Mouse (Mus musculus): ENCODE results near the gene Sugt1.

Sugt1 gene

DNA sequence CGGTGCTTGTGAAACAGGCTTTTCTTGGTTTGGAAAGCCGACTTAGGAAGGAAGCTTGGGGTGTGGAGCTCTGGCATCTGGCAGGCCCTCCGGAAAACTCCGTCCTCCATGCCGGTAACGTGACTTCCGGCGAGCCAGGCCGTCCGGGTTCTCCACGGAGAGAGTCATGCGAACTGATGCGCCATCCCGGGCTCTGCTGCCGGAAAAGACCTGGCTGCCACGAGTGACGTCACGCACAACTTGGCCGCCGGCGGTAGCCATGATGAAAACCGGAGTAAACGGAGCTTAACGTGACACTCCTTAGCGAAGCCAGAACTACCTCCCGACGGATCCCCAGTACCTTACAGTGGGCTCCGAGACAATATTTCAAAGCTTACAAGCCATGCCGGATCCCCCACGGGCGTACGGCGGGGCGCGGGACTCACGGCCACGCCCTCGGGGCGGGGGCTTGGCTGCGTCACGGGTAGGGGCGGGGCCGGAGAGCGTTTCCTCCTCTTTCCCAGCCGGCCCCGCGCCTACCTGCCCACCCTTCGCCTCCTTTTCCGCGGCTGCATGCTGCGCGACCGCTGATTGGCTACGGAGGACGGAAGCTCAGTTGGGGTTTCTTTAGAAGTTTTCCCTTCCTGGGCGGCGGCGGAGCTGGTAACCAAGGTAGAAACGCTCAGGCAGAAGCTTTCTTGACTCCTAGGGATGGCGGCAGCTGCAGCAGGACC lies at the start of gene Sugt1:
TSS of gene Sugt1 (plus strand) at position 553 of the 713 bp plus-strand sequence.
- in situ Hi-C loops (cut with MboI; ENCODE audit: low sequenced_read_pairs), result no loop called here

- in situ Hi-C loops (cut with MboI; ENCODE audit: low sequenced_read_pairs), result no loop called here
These were observed 49.6 kb upstream of the Sugt1 start for GRCm38 (mm10) chr14:79537921-79538320.

DNA sequence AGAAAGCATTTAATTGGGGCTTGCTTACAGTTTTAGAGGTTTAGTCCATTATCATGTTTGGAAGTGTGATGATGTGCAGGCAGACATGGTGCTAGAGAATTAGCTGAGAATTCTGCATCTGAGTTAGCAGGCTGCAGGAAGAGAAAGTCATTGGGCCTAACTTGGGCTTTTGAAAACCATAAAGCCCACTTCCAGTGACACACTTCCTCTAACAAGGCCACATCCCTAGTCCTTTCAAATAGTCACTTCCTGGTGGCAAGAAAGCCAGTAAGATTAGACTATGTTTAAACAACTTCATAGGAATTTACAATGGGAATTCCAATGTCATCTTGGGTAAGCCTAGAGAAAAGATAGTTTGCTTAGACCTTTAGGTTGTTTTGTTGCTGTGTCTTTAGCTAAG lies 45.9 kb upstream of the Sugt1 start:
- in situ Hi-C loops (cut with MboI; ENCODE audit: low sequenced_read_pairs), result no loop called here

GRCm38 (mm10) chr14:79549343-79549742 lies 38.1 kb upstream of the Sugt1 start:
- in situ Hi-C loops (cut with MboI; ENCODE audit: low sequenced_read_pairs), result no loop called here

DNA sequence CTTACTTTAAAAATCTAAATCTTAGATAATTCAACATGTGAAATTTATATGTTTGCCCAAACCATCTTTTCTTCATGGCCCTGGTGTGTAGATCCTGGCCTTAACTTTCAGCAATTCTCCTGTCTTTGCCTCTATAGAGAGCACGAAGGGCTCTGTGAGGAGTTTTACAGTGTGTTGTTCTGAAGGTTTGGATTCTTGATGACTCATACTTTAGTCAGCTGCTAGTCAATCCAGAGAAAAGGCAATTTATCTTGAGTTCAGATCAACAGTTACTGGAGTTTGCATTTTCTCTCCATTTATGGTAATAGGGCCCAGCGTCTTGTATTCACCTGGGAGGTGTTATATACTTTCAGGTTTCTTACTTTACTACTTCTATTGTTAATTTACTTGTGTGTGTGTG lies 35.6 kb upstream of the Sugt1 start:
- in situ Hi-C loops (cut with MboI; ENCODE audit: low sequenced_read_pairs), result no loop called here

DNA sequence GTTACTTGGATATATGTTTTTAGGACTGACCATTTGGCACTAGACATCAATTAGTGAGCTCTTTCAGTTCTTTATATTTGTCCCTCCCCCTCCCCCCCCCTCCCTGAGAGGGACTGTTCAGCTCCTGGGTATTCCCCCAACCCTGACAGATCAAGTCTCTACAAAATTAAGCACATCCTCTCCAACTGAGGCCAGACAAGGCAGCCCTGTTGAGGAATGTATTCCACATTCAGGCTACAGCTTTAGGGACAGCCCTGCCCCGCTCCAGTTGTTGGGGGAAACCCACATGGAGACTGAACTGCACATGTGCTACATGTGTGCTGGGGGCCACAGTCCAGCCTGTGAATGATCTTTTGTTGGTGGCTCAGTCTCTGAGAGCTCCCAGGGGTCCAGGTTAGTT lies 34.6 kb upstream of the Sugt1 start:
- in situ Hi-C loops (cut with MboI; ENCODE audit: low sequenced_read_pairs), result no loop called here

DNA sequence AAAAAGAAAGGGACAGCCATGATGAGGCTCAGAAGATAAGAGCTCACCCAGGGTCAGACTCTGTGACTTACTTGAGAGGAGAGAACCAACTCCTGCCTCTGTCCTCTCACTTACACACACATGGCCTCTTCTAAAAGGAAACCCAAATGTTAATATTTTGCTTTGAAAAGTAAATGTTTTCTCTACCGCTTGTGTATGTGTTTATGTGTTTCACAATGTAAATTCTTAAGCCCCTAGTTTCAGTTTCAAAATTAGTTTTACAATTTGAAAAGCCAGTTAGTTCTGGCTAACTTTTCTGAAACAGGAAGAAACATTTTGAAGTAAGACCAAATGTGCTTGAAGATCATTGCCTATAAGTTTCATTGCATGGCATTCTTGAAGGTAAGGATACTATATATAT lies 29.7 kb upstream of the Sugt1 start:
- in situ Hi-C loops (cut with MboI; ENCODE audit: low sequenced_read_pairs), result no loop called here

DNA sequence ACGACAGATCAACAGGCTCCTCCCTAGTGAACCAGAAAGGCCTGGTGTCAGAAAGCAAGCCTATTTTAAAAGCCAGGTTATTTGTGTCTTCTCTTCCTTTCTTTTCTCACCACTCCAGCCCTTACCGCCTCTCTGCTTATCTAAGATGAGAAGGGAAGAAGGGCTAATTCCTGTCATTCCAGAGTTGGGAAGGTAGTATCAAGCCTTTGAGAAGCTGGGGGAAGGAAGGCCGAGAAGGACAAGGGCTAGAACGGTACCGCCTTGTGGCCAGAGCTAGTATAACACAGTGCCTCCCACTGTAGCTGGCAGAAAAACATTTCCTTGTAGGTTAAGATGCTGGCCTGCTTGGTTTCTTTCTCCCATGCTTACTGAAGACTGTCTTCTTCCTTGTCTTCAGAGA lies 24.7 kb upstream of the Sugt1 start:
- in situ Hi-C loops (cut with MboI; ENCODE audit: low sequenced_read_pairs), result no loop called here

- in situ Hi-C loops (cut with MboI; ENCODE audit: low sequenced_read_pairs), result no loop called here
These were observed 22.7 kb upstream of the Sugt1 start for GRCm38 (mm10) chr14:79564784-79565183.

- in situ Hi-C loops (cut with MboI; ENCODE audit: low sequenced_read_pairs), result no loop called here
These were observed 13.9 kb upstream of the Sugt1 start for GRCm38 (mm10) chr14:79573482-79574191.

DNA sequence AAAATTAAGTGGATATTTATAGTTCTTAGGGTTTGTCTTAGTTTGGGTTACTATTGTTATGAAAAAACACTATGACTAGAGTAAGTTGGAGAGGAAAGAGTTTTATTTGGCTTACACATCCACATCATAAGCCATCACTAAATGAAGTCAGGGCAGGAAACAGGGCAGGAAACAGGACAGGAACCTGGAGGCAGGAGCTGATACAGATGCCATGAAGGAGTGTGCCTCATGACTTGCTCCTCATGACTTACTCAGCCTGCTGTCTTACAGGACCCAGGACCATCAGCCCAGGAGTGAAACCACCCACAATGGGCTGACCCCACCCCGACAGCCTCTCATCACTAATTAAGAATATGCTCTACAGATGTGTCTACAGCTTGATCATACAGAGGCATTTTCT lies 13.1 kb upstream of the Sugt1 start:
- in situ Hi-C loops (cut with MboI; ENCODE audit: low sequenced_read_pairs), result no loop called here

GRCm38 (mm10) chr14:79583526-79584245 lies 3.8 kb upstream of the Sugt1 start:
- in situ Hi-C loops (cut with MboI; ENCODE audit: low sequenced_read_pairs), result no loop called here

DNA sequence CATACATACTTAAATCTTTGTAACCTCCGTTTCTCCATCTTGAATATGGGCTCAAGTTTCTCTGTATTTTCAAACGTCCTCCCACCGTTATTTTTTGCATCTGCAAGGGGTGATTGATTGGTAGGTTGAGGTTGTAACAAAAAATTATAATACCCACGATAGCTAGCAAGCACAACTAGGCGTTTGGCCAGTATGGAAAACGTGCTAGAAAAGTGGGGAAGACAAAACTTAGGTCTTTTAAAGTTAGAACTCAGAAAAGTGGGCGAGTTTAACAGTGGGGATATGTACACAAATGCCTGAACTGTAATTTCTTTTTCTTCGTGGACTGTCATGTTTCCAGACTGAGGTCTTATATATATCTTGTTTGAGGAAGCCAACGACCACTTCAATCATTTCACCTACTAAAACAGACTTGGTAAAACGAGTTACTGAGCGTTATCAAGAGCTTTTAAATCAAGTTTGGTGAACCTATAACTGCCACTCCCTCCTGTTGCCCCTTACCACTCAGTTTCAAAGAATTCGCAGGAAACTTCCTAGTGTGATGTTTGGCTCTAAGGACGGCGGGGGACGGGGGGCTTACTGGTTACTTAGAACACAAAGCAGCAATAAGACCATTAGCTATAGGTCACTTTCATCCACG lies 872 bp upstream of the Sugt1 start:
- in situ Hi-C loops (cut with MboI; ENCODE audit: low sequenced_read_pairs), result no loop called here

DNA sequence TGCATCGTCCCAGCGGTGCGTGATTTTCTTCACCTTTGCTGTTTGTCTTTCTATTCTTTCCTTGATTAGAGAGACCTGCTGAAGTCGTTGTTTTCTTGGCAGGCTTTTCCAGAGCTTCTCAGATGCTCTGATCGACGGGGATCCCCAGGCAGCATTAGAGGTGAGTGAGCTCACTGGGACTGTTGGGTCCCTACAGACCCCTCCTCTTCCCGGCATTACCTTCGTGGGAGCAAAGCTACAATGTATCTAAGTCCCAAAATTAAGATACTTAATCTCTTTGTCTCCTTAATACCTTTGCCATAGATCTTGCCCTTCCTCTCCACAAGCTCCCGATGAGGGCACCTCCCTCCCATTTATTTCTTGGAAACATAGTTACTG lies 350 bp downstream of the Sugt1 start:
- in situ Hi-C loops (cut with MboI; ENCODE audit: low sequenced_read_pairs), result no loop called here

DNA sequence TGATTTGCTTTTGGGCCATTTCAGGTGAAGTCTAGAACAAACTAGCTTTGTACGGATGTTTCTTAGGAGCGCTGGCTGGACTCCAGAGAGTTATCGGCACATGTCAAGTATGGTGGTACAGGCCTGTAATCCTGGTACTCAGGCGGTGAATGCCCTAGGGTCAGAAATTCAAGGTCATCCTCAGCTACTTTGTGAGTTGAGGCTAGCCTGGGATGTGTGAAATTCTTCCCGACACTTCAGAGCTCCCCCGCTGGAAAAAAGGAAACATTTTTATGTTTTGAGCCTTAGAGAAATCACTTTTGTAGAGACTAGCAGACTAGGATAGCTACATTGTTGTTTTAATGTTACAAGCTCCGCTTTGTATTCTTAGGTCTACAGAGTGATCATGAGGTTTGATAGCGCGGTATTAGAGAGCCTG lies 1.1 kb downstream of the Sugt1 start:
- in situ Hi-C loops (cut with MboI; ENCODE audit: low sequenced_read_pairs), result no loop called here

GRCm38 (mm10) chr14:79589401-79589800 lies 1.9 kb downstream of the Sugt1 start:
- in situ Hi-C loops (cut with MboI; ENCODE audit: low sequenced_read_pairs), result no loop called here

- in situ Hi-C loops (cut with MboI; ENCODE audit: low sequenced_read_pairs), result no loop called here
These were observed 3.4 kb downstream of the Sugt1 start for GRCm38 (mm10) chr14:79590916-79591315.

DNA sequence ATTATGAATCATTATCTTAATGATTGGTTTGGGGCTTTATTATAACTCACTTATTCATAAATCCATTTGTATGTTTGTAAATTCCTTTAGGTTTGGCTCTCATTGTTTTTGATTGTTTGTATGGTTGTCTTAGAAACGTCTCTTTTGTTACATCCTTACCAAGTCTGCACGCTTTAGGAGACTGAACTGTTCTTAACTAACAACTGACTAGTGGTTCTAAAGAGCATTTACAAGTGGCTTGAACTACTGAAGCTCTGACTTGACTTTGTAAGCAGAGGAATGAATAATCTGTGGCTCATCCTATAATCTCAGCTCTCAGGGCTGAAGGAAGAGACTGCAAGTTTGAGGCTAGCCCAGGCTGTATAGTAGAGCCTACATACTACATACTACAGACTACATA lies 4.1 kb downstream of the Sugt1 start:
- in situ Hi-C loops (cut with MboI; ENCODE audit: low sequenced_read_pairs), result no loop called here

DNA sequence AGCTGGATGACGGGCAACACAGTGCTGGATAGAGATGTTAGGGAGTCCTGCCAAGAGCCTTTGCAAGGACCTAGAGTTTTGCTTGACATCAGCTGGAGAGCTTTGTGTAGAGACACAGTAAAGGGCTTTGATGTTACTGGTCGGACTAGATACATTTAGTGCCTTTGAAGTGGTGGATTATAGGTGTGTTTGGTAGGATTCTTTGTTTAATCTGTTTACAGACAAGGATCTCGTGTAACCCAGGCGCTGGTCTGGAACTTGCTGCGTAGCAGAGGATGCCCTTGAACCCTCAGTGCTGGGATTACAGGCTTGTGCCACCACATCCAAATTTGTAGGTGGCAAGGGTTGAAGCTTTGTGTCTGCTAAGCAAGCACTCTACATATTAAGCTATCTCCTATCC lies 6.6 kb downstream of the Sugt1 start:
- in situ Hi-C loops (cut with MboI; ENCODE audit: low sequenced_read_pairs), result no loop called here

DNA sequence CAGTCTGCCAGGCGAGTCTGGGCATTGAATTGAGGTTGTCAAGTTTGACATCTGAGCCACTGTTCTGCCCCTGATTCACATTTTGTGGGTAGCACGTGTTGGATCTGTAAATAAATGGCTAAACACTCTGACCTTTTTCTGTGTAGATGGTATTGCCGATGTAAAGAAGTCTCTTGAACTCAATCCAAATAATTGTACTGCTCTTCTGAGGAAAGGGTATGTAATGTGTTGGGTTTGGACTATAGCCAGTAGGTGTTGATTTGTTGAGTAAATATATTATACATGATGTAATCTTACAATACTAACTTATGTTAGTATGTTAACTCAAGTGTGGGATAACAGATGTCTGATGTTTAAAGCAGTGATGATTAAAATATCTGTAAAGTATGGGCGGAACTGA lies 9.1 kb downstream of the Sugt1 start:
- in situ Hi-C loops (cut with MboI; ENCODE audit: low sequenced_read_pairs), result no loop called here

GRCm38 (mm10) chr14:79605881-79606280 lies 18.4 kb downstream of the Sugt1 start:
- in situ Hi-C loops (cut with MboI; ENCODE audit: low sequenced_read_pairs), result no loop called here

DNA sequence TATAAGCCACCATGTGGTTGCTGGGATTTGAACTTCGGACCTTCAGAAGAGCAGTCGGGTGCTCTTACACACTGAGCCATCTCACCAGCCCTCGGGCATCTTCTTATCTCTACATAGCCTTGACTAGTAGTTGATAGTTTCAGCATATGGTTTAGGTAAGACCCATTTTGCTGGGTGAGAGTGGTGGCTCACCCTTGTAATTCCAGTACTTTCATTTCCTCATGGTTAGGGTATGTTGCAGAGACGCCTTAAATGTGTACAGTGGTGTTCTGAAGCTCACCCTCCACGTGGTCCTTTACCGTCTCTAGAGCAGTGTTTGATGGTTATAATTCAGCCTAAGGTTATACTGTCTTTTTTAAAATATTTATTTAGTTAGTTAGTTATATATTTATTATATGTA lies 18.9 kb downstream of the Sugt1 start:
- in situ Hi-C loops (cut with MboI; ENCODE audit: low sequenced_read_pairs), result no loop called here
